Mouse (Mus musculus) spleen, adult 2 months (tissue): ENCODE results near the gene Rtl4. TPM values are rescaled to one million over a fixed set of nuclear protein-coding genes. Genes with fewer than 3 reads are reported as not detected.

Experiments used
- DNase-seq, 2 experiments: peaks; one replicate each; pipeline versions ENCODE4 v3.0.0 to v3.0.0-alpha.2; 2012 to 2021; ENCODE audit warnings: low spot score in 2 of 2, low read depth in 1 of 2
- H3K27ac ChIP-seq: fragments of 200-500 bp; 2 replicates; pipeline ENCODE4 v1.5.1; 2012; ENCODE audit warnings: low read length, inconsistent platforms; ENCODE audit not compliant: insufficient read depth
- H3K27me3 ChIP-seq: fragments of 200-500 bp; 2 replicates; pipeline ENCODE4 v1.6.1; 2012; ENCODE audit warnings: mild to moderate bottlenecking, moderate library complexity, low read length, inconsistent platforms; ENCODE audit not compliant: control insufficient read depth, insufficient read depth
- H3K36me3 ChIP-seq: fragments of 200-500 bp; 2 replicates; pipeline ENCODE4 v1.6.1; 2012; ENCODE audit warnings: mild to moderate bottlenecking, low read length, inconsistent platforms; ENCODE audit not compliant: control insufficient read depth, insufficient read depth
- H3K4me1 ChIP-seq: fragments of 200-500 bp; 2 replicates; pipeline ENCODE4 v1.6.1; 2011; ENCODE audit warnings: inconsistent platforms; ENCODE audit not compliant: control insufficient read depth, insufficient read depth, insufficient read length
- H3K4me3 ChIP-seq: fragments of 200-500 bp; 2 replicates; pipeline ENCODE4 v1.5.1; 2011; ENCODE audit warnings: mild to moderate bottlenecking, inconsistent platforms; ENCODE audit not compliant: insufficient read depth, insufficient read length; ENCODE audit errors: extremely low read depth
- CTCF ChIP-seq: fragments of 200-500 bp; IDR thresholded peaks from 2 replicates; pipeline ENCODE4 v1.5.1; 2011; ENCODE audit warnings: mild to moderate bottlenecking, inconsistent platforms; ENCODE audit not compliant: insufficient read depth, insufficient read length, insufficient replicate concordance; ENCODE audit errors: extremely low read depth
- POLR2A ChIP-seq: fragments of 200-500 bp; IDR thresholded peaks from 2 replicates; pipeline ENCODE4 v1.6.1; 2011; ENCODE audit warnings: low read depth, low read length, inconsistent platforms
- WGBS: fragments of 180-500 bp; shearing (Covaris S2); methylation state at CpG from one replicate; pipeline ENCODE4 v1.1.7; 2018; 5-methylcytosine and 5-hydroxymethylcytosine counted together
- polyA plus RNA-seq: library from polyadenylated mRNA; depleted of rRNA; stranded (reverse); fragments of >200 nt; gene quantifications from 2 replicates; pipeline ENCODE4 v1.2.3, GENCODE M21; 2012

Rtl4 gene
- polyA plus RNA-seq, 1 experiment, result not detected

DNA sequence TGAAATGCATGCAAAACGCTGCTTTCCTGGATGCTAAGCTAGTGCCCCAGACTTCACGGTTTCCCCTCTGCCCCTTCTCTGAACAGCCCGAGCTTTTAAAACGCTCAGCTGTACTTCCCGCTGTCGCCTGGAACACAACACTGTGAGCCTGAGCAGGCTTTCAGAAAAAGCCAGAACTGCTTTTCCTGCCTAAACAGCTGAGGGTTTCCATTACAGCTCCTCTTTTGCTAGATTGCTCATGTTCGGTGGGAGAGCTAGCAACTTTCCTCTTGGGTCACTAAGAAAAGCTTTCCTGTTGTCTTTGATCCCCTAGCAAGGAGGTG lies 1.1 kb downstream of the Rtl4 start:
- WGBS, result 19% methylated on average over 7 of the region's 7 CpGs

DNA sequence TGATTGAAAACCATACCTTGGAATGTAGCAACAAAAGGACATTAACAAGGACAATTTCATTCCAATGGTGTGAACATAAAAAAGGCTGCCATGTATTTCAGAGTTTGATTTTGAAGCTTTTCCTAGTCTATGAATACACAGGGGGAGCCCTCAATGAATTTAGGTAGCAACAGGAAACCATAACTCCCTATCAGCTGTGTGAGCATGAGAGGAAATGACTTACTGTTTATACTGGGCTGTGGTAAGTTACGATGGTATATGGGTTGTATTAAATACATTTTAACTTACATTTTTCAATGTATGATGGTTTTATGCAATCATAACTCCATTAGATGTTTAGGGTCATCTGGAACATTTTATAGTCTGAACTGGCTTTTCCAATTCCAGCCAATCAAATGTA lies 27.6 kb downstream of the Rtl4 start:
- 47% methylated on average over 1 of the region's 1 CpGs for WGBS
- H3K27ac ChIP-seq, result no peak overlapping the region
- no peaks in the 10 kb centered on the region for H3K4me1 ChIP-seq
- no peak overlapping the region for H3K4me3 ChIP-seq
- H3K27me3 ChIP-seq, result no peaks in the 10 kb centered on the region
- no peaks in the 10 kb centered on the region for H3K36me3 ChIP-seq
- no peak for DNase-seq
- TF ChIP-seq CTCF, result no peak
- no peak for TF ChIP-seq POLR2A

More for the DNA sequence above, 1.1 kb downstream of the Rtl4 start:
- Histone ChIP-seq H3K4me3 (no peak overlapping the region), H3K27ac (no peak overlapping the region), H3K4me1 (no peaks in the 10 kb centered on the region), H3K27me3 (no peaks in the 10 kb centered on the region; the same call in 1 of the 2 replicates), H3K36me3 (no peaks in the 10 kb centered on the region)
- TF ChIP-seq CTCF (no peak), POLR2A (no peak)
- no peak for DNase-seq

DNA sequence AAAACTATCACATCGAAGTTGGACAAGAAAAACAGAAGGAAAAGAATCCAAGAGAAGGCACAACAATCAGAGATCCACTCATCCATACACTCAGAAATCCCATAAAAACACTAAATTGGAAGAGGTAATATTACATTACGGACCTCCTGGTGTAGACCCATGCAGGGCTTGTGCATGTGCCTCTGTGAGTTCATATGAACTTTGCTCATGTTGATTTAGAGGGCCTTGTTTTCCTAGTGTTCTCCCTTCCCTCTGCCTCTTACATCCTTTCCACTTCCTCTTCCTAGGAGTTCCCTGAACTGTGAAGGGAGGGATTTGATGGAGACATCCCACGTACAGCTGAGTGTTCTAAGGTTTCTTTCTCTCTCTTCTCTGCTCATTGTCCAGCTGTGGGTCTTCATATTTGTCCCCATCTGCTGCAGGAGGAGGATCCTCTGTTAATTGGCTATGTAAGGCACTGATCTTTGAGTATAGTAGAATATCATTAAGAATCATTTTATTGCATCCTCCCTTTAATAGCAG lies 58.9 kb downstream of the Rtl4 start:
- DNase-seq, result no peak
- no peak overlapping the region for H3K4me3 ChIP-seq
- H3K4me1 ChIP-seq, result no peaks in the 10 kb centered on the region
- H3K27me3 ChIP-seq, result no peaks in the 10 kb centered on the region
- no peak for TF ChIP-seq CTCF
- TF ChIP-seq POLR2A, result no peak
- no peaks in the 10 kb centered on the region for H3K36me3 ChIP-seq
- H3K27ac ChIP-seq, result no peak overlapping the region
- WGBS, result 65% methylated on average over 3 of the region's 3 CpGs

DNA sequence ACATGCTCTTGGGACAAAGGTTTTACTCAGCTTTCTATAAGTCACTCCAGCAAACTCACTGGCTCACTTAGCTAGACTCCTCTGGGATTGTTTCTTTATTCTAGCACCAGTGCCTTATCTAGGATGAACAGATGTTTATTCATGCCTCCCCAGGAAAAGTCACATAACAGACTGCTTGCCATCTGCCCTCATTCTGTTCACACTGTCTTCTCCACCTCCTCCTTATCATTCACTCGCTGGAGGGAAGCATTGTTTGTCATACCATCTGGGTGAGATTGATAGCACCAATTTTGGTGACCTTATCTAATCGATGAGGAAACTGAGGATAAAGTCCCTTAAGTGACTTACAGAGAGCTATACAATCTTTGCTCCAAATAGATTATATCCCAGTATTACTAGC lies 298.3 kb downstream of the Rtl4 start:
- 51% methylated on average over 2 of the region's 2 CpGs for WGBS
- no peak for TF ChIP-seq CTCF
- no peak for TF ChIP-seq POLR2A
- Histone ChIP-seq H3K36me3 (no peaks in the 10 kb centered on the region), H3K27ac (no peak overlapping the region), H3K27me3 (no peaks in the 10 kb centered on the region), H3K4me1 (no peaks in the 10 kb centered on the region), H3K4me3 (no peak overlapping the region)
- DNase-seq, result no peak

DNA sequence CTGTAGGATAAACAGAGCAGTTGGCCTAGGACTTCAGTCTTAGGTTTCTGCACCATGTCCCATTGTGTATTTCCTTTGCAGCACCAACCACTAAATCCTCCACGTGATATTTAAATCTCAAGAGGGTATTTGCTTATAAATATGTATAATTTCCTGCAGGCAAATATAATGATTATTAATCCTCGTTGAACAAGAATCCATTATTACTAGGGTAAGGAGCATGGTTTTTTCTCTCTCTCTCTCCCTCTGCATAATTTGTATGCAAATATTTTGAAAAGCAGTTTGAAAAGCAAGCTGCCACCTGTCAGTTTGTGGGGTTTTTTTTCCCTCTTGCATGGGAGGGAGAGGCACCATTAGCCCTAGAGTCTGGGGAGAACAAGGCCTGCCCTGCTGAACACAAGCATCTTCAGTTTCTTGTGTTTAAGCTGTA lies 376.8 kb downstream of the Rtl4 start:
- TF ChIP-seq POLR2A, result no peak
- TF ChIP-seq CTCF, result no peak
- Histone ChIP-seq H3K4me1 (no peaks in the 10 kb centered on the region), H3K27ac (no peak overlapping the region), H3K36me3 (no peaks in the 10 kb centered on the region), H3K27me3 (no peaks in the 10 kb centered on the region), H3K4me3 (no peak overlapping the region)
- WGBS, result 68% methylated on average over 2 of the region's 2 CpGs
- no peak for DNase-seq

DNA sequence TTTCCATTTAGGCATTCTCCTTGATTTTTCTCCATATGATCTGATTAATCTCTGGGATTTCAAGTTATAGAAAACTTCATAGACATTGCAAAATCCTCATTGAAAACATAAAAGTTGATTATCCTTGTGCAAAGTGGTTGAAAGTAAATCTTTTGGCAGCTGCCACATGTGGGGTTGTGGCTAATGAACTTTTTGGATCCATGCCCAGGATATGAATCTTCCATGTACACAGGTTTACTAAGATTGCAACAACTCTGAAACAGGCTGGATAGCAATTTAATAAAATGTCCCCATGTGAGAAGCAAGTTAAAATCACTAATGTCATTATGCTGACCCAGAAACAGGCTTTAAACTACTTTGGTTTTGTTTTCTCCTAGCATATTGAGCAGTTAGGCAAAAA lies 401.1 kb downstream of the Rtl4 start:
- TF ChIP-seq CTCF (no peak), POLR2A (no peak)
- no peak for DNase-seq

DNA sequence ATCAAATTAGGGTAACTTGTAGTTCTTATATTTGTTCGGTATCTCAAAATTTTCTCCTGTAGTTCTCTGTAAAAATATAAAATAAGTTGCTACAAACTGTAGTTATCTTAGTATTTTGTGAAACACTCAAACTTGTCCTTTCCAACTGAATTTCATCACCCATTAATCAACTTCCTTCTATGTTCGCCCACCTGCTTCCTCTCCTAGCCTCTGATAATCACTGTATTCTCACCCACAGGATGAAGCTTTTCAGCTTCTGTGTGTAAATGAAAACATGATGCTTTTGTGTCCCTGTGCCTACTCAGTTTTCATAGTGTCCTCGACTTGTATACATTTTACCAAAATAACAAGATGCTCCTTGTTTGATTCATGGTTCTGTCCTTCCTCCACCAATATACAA lies 401.7 kb downstream of the Rtl4 start:
- Histone ChIP-seq H3K27me3 (no peaks in the 10 kb centered on the region), H3K4me1 (no peaks in the 10 kb centered on the region), H3K4me3 (no peak overlapping the region), H3K36me3 (no peaks in the 10 kb centered on the region), H3K27ac (no peak overlapping the region)
- 30% methylated on average over 3 of the region's 3 CpGs for WGBS
- TF ChIP-seq POLR2A, result no peak
- TF ChIP-seq CTCF, result no peak
- DNase-seq, result no peak

More for the DNA sequence above, 401.1 kb downstream of the Rtl4 start:
- H3K4me1 ChIP-seq, result no peaks in the 10 kb centered on the region
- no peaks in the 10 kb centered on the region for H3K27me3 ChIP-seq
- H3K36me3 ChIP-seq, result no peaks in the 10 kb centered on the region
- H3K4me3 ChIP-seq, result no peak overlapping the region
- no peak overlapping the region for H3K27ac ChIP-seq
